Mouse (Mus musculus) urinary bladder, postnatal 0 days (tissue): Measurements from ENCODE around the gene Hspa8. TPM values are rescaled to one million over a fixed set of nuclear protein-coding genes. Genes with fewer than 3 reads are reported as not detected.

Experiments
- polyA plus RNA-seq: library from polyadenylated mRNA; unstranded; fragments of >200 nt; fragmentation: Nextera tagmentation; extraction: Ambion mirVana; gene quantifications from 2 replicates; pipeline ENCODE4 v1.2.1, GENCODE M21; 2015

Gene Hspa8
- polyA plus RNA-seq, result 1,483 and 1,719 TPM in 2 replicates

DNA sequence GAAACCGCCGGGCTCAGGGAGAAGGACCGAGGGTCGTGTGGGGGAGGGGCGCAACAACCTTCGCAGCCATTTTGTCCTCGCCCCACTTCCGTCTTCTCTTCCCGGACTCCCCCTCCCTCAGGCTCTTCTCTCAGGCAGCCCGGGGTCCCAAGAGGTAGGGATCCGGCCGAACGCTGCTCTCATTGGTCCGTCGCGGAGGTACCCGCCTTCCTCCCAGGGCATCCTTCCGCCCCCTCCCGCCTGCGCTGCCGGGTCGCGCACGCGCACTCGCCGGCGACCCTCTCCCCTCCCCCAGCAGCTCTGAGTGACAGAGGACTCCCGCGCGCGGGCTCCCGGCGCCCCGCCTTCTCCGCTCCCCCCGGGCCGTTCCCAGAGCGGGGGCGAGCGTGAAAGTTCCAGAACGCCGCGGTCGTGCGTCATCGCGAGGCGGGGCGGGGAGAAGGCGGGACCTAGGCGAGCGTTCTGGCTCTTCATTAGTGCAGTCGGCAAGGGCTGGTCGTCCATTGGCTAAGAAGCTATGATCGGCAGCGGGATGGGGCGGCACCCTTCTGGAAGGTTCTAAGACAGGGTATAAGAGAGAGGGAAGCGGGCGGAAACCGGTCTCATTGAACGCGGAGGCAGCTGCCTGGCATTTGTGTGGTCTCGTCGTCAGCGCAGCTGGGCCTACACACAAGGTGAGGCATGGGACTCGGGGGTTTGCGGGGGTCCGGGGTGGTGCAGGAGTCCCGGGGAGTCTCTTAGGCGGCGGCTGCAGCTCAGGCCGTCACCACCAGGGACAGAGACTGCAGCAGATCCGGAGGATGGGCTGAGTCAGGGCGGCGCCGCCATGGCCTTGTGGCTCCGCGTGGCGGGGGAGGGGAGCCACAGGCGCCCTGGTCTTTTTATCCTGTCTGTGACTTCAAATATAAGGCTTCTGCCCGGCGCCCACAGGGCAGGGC is at the start of gene Hspa8:
TSS of gene Hspa8 (plus strand) at position 310 of the 938 bp plus-strand sequence.

Other genes starting within 250 kb of the Hspa8 start
- not detected in 2 replicates for gene Gm21915, start 130.4 kb upstream of the Hspa8 start, polyA plus RNA-seq
- 40.8 and 47.8 TPM in 2 replicates for gene Clmp, start 115.0 kb upstream of the Hspa8 start, polyA plus RNA-seq
- not detected in 2 replicates for gene Bsx, start 73.1 kb downstream of the Hspa8 start, polyA plus RNA-seq
- not detected in 2 replicates for gene Jhy, start 163.1 kb downstream of the Hspa8 start, polyA plus RNA-seq
- not detected in 2 replicates for gene Crtam, start 203.6 kb downstream of the Hspa8 start, polyA plus RNA-seq